Mouse (Mus musculus): ENCODE measurements around the gene Bok.

DNA sequence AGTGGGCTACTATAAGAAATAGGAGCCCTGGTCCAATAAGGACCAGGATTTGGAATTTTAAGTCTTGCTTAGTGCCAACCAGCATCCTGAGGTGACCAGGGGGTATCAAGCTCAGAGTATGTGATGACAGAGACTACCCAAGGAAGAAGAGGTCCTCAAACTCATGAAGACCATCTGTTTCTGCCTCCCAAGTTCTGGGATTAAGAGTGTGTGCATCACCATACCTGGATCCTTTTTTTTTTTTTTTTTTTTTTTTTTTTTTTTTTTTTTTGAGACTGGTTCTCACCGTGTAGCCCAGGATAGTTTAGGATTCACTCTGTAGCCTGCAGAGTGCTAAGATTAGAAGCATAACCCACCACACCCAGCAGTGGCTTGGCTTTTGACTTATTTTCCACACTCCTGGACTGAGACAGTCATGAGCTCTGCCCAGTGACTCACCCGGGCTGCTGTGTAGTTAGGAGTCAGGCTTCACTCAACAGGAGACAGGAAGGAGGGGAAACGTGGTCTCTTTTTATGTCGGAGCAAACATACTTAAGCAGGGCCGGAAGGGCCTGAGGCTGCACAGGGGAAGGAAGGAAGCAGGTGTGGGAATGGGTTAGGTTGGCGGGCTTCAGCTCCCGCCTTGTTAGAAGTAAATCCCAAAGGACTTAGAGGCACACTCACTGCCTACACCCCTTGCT, 5.4 kb upstream of the Bok start:
- TF ChIP-seq EP300 (IDR thresholded peaks at IDR 0.05; ENCODE audit: insufficient read depth, low read depth, low read length) (peak; percentile 94), CTCF (IDR thresholded peaks at IDR 0.05) (no peak), POLR2A (IDR thresholded peaks at IDR 0.05; ENCODE audit: insufficient read depth, low read depth, low read length) (peak; percentile 41; the same call in 1 of the 2 replicates)
